Mouse (Mus musculus) myocyte (in vitro differentiated cells): ENCODE measurements around the gene Cyp26a1.

ENCODE experiments used
- E2F4 ChIP-seq: IDR thresholded peaks from one replicate; pipeline ENCODE4 v1.6.1; 2011; ENCODE audit warnings: mild to moderate bottlenecking, control low read depth, moderate library complexity; ENCODE audit not compliant: insufficient read depth
- MAX ChIP-seq: IDR thresholded peaks from one replicate; pipeline ENCODE4 v1.6.1; 2011; ENCODE audit warnings: low read depth, mild to moderate bottlenecking, control low read depth
- POLR2A ChIP-seq: IDR thresholded peaks from one replicate; pipeline ENCODE4 v1.6.1; 2011; ENCODE audit warnings: low read depth, mild to moderate bottlenecking, control low read depth, moderate library complexity; ENCODE audit not compliant: insufficient read length
- USF1 ChIP-seq: IDR thresholded peaks from one replicate; pipeline ENCODE4 v1.6.1; 2011; ENCODE audit warnings: low read depth, mild to moderate bottlenecking, control low read depth, moderate library complexity

GRCm38 (mm10) chr19:37667855-37668594 is 29.6 kb upstream of the Cyp26a1 start:
- no peak for TF ChIP-seq POLR2A
- TF ChIP-seq E2F4, result no peak
- TF ChIP-seq USF1, result no peak
- no peak for TF ChIP-seq MAX
